Mouse (Mus musculus) hindbrain, embryonic 15.5 days (tissue): ENCODE data around the gene R3hdm2. TPM values are rescaled to one million over a fixed set of nuclear protein-coding genes. Genes with fewer than 3 reads are reported as not detected.

Experiments used
- ATAC-seq: fragments of 200-750 bp; cut with Nextera tagmentation; 2 replicates; pipeline ENCODE4 v1.8.0; 2017; ENCODE audit warnings: low read depth, moderate number of reproducible peaks, moderate TSS enrichment; ENCODE audit not compliant: low FRiP score
- H3K27ac ChIP-seq: fragments of 300-500 bp; sonication (generic); replicated peaks from 2 replicates; pipeline ENCODE4 v1.5.1; 2015; ENCODE audit warnings: mild to moderate bottlenecking, inconsistent platforms
- H3K27me3 ChIP-seq: fragments of 300-500 bp; sonication (generic); 2 replicates; pipeline ENCODE4 v1.6.1; 2015; ENCODE audit warnings: control low read depth, inconsistent platforms
- H3K36me3 ChIP-seq: fragments of 300-500 bp; sonication (generic); 2 replicates; pipeline ENCODE4 v1.6.1; 2015; ENCODE audit warnings: control low read depth, inconsistent platforms
- H3K4me1 ChIP-seq: fragments of 300-500 bp; sonication (generic); replicated peaks from 2 replicates; pipeline ENCODE4 v1.6.1; 2015; ENCODE audit warnings: control low read depth, inconsistent platforms
- H3K4me2 ChIP-seq: fragments of 300-500 bp; sonication (generic); 2 replicates; pipeline ENCODE4 v1.6.1; 2015; ENCODE audit warnings: moderate library complexity, mild to moderate bottlenecking, inconsistent platforms
- H3K4me3 ChIP-seq: fragments of 300-500 bp; sonication (generic); 2 replicates; pipeline ENCODE4 v1.5.1; 2015; ENCODE audit warnings: mild to moderate bottlenecking, inconsistent platforms
- H3K9ac ChIP-seq: fragments of 300-500 bp; sonication (generic); 2 replicates; pipeline ENCODE4 v1.6.1; 2015; ENCODE audit warnings: inconsistent platforms
- H3K9me3 ChIP-seq: fragments of 300-500 bp; sonication (generic); 2 replicates; pipeline ENCODE4 v1.6.1; 2016; ENCODE audit warnings: control low read depth, inconsistent platforms
- WGBS: fragments of 180-500 bp; shearing (Covaris S2); methylation state at CpG from one replicate; pipeline ENCODE4 v1.1.7; 2015; 5-methylcytosine and 5-hydroxymethylcytosine counted together
- polyA plus RNA-seq: library from polyadenylated mRNA; unstranded; fragments of >200 nt; fragmentation: Nextera tagmentation; extraction: Ambion mirVana; gene quantifications from 2 replicates; pipeline ENCODE4 v1.2.1, GENCODE M21; 2015

Gene R3hdm2
- polyA plus RNA-seq, 1 experiment from 2014 or later, result 38.8 TPM

- H3K27ac ChIP-seq, result peak overlapping the region; percentile 82
- H3K4me3 ChIP-seq, result 0 out of 2 replicates have a peak overlapping the region, but pooled peaks have one; percentile 15
- H3K27me3 ChIP-seq, result peaks cover 9% of the 10 kb centered on the region; the same call in 1 of the 2 replicates
- H3K9me3 ChIP-seq, result no peaks in the 10 kb centered on the region
- H3K36me3 ChIP-seq, result no peaks in the 10 kb centered on the region
- 4% methylated on average over 17 of the region's 17 CpGs for WGBS
- H3K4me1 ChIP-seq, result peaks cover 81% of the 10 kb centered on the region
- peak overlapping the region; percentile 95 for H3K4me2 ChIP-seq
- ATAC-seq, result peak; percentile 23
- peak overlapping the region; percentile 25 for H3K9ac ChIP-seq
Measured at GRCm38 (mm10) chr10:127527481-127527880, 147.4 kb downstream of the R3hdm2 start.

DNA sequence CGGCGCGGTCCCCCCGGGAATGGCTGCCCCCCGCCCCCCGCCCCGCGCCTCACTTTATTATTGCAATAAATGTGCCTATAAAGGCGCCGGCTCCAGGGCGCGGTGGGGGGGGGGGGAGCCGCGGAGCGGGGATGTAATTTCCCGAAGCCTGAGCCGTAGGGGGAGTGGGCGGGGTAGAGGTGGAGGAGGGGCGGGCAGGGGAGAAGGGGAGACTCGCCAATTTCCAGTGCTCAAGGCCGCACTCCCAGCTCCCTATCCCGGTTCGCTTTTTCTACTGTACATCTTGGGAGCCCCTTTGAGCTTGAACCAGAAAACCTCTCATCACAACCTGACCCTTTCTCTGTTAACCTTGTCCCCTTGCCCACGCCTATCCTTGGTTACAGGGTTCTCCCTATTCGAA, 150.8 kb downstream of the R3hdm2 start:
- Histone ChIP-seq H3K4me2 (peak overlapping the region; percentile 95), H3K4me1 (peaks cover 89% of the 10 kb centered on the region), H3K9me3 (no peaks in the 10 kb centered on the region), H3K27me3 (peaks cover 9% of the 10 kb centered on the region; the same call in 1 of the 2 replicates), H3K9ac (peak overlapping the region; percentile 48), H3K27ac (peak overlapping the region; percentile 82), H3K4me3 (peak overlapping the region; percentile 68), H3K36me3 (no peaks in the 10 kb centered on the region)
- 3% methylated on average over 25 of the region's 25 CpGs for WGBS
- no peak for ATAC-seq

DNA sequence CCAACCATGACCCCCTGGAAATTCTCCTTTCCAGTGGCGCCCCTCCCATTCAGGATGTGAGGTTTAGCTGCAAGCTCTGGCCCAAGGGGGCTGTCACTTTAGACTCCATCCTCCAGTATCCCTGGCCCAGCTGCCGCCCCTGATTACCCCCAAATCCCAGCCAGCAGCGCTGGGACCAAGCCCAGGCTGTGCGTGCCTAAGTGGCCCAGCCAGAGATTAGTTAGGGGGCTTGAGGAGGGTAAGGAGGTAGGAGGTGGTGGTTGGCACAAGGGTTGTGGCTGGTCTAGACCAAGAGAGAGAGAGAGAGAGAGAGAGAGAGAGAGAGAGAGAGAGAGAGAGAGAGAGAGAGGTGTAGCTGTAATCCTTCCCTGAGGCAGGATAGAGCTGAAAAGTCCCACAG, 151.4 kb downstream of the R3hdm2 start:
- 7% methylated on average over 4 of the region's 4 CpGs for WGBS
- peak overlapping the region; percentile 68 for H3K4me3 ChIP-seq
- H3K36me3 ChIP-seq, result no peaks in the 10 kb centered on the region
- no peaks in the 10 kb centered on the region for H3K9me3 ChIP-seq
- H3K4me1 ChIP-seq, result peaks cover 89% of the 10 kb centered on the region
- peak overlapping the region; percentile 95 for H3K4me2 ChIP-seq
- peak overlapping the region; percentile 48 for H3K9ac ChIP-seq
- peaks cover 9% of the 10 kb centered on the region; the same call in 1 of the 2 replicates for H3K27me3 ChIP-seq
- peak overlapping the region; percentile 82 for H3K27ac ChIP-seq
- no peak for ATAC-seq

DNA sequence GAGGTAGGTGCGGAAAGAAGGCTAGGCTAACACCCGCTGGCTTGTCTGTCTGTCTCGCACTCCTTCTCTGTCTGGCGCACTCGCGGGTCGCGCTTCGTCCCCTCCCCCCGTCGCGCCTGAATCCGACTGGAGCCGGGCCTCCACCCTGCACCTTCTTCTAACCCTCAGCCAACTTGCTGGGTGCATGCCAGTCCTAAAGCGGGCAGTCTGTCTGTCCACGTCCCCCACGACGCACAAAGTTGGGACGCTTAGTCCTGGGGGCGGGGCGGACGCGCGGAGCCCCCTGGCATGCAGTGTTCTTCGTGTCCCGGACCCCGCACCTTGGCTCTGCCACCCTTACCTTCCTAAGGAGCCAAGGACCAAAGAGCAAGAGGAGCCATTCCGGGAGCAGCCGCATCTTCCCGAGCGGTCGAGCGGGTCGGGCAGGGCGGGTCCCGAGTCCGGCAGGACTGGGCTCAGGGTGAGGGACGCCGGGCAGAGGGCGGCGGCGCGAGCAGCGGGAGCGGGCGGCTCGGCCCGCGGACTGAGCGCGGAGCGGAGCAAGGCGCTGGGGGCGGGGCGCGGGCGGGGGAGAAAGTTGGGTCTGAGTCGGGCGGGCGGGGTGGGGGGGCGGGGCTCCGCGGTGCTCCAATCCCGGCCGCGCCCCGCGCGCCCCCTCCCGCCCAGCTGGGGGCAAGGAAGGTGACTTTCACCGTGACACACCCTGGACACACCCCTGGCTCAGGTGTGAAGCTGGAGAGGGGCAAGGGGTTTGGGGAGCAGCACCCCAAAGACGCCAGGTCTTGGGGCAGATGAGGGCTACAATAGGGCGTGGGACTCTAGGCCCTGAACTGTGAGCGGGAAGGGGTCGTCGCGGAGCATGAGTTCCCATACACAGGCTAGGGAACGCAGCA, 154.2 kb downstream of the R3hdm2 start, which contains the start of gene Nxph4:
Gene Nxph4 (minus strand): TSS at position 524 of the 893 bp plus-strand sequence.
- Histone ChIP-seq H3K4me3 (peak within 1 kb of the TSS; percentile 68), H3K9me3 (no peaks in the 10 kb centered on the region), H3K36me3 (peaks cover 6% of the 10 kb centered on the region), H3K27me3 (peaks cover 9% of the 10 kb centered on the region; the same call in 1 of the 2 replicates), H3K4me2 (peak within 1 kb of the TSS; percentile 95), H3K4me1 (peaks cover 74% of the 10 kb centered on the region), H3K9ac (peak within 1 kb of the TSS; percentile 78), H3K27ac (peak within 1 kb of the TSS; percentile 82)
- no peak for ATAC-seq
- WGBS, result under 1% methylated on average over 59 of the region's 78 CpGs

- Histone ChIP-seq H3K27ac (peak overlapping the region; percentile 82), H3K36me3 (peaks cover 13% of the 10 kb centered on the region), H3K9me3 (no peaks in the 10 kb centered on the region), H3K4me2 (peak overlapping the region; percentile 95), H3K9ac (peak overlapping the region; percentile 78), H3K4me1 (peaks cover 68% of the 10 kb centered on the region), H3K4me3 (peak overlapping the region; percentile 68), H3K27me3 (peaks cover 8% of the 10 kb centered on the region; the same call in 1 of the 2 replicates)
- peak; percentile 14; the same call in 1 of the 2 replicates for ATAC-seq
- WGBS, result under 1% methylated on average over 28 of the region's 30 CpGs
Measured at GRCm38 (mm10) chr10:127534929-127535384, 154.8 kb downstream of the R3hdm2 start.

- H3K9ac ChIP-seq, result no peak overlapping the region
- no peaks in the 10 kb centered on the region for H3K27me3 ChIP-seq
- H3K27ac ChIP-seq, result peak overlapping the region; percentile 82
- whole genome bisulfite sequencing, result 6% methylated on average over 8 of the region's 8 CpGs
- peaks cover 51% of the 10 kb centered on the region for H3K4me1 ChIP-seq
- ATAC-seq, result 0 out of 2 replicates have a peak, but pooled peaks have one; percentile 19
- H3K9me3 ChIP-seq, result no peaks in the 10 kb centered on the region
- H3K4me3 ChIP-seq, result no peak overlapping the region
- H3K36me3 ChIP-seq, result peaks cover 24% of the 10 kb centered on the region
- peak overlapping the region; percentile 28 for H3K4me2 ChIP-seq
Measured at GRCm38 (mm10) chr10:127536586-127537314, 156.6 kb downstream of the R3hdm2 start.

GRCm38 (mm10) chr10:127537854-127538583, 157.9 kb downstream of the R3hdm2 start:
- WGBS, result 24% methylated on average over 7 of the region's 7 CpGs
- Histone ChIP-seq H3K4me3 (no peak overlapping the region), H3K9ac (no peak overlapping the region), H3K27ac (peak overlapping the region; percentile 69), H3K27me3 (no peaks in the 10 kb centered on the region), H3K9me3 (no peaks in the 10 kb centered on the region), H3K36me3 (peaks cover 35% of the 10 kb centered on the region), H3K4me1 (peaks cover 48% of the 10 kb centered on the region), H3K4me2 (no peak overlapping the region)
- peak; percentile 27; the same call in 1 of the 2 replicates for ATAC-seq

DNA sequence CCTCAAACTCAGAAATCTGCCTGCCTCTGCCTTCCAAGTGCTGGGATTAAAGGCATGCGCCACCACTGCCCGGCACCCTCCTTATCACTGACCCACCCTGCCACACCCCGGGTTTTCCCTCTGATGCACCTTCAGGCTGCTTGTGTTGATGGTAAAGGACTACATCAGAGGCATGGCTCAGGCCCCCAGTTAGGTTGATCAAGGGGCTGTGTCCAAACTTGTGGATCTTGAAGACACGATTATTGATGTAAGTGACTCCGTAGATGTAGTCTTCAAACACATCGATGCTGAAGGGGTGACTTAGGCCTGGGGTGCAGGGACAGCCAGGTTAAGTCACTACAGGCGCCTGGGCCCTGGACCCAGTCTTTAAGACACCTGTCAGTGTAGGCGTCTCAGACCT, 161.4 kb downstream of the R3hdm2 start:
- no peak overlapping the region for H3K4me2 ChIP-seq
- no peak overlapping the region for H3K4me3 ChIP-seq
- no peak overlapping the region for H3K9ac ChIP-seq
- H3K27me3 ChIP-seq, result no peaks in the 10 kb centered on the region
- H3K27ac ChIP-seq, result no peak overlapping the region
- no peak for ATAC-seq
- H3K9me3 ChIP-seq, result no peaks in the 10 kb centered on the region
- WGBS, result 96% methylated on average over 8 of the region's 8 CpGs
- peaks cover 20% of the 10 kb centered on the region for H3K4me1 ChIP-seq
- peaks cover 68% of the 10 kb centered on the region for H3K36me3 ChIP-seq

DNA sequence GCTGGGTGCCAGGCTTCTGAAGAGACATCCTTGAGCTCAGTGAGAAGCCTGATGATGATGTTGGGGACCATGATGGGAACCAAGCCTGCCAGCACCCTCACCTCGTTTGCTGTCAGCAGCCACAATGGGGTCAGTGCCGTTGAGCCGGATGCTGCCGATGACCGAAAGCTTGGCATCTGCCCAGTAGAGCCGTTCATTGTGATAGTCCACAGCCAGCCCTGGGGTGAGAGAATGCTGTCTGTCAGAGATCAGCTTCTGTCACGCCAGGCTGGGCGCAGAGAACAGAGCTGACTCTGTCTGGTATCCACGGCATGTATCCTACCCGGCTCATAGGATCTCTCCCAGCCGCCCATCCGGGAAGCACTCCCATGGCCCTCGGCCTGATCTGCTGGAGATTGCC, 162.0 kb downstream of the R3hdm2 start:
- Histone ChIP-seq H3K36me3 (peaks cover 73% of the 10 kb centered on the region), H3K27ac (peak overlapping the region; percentile 62), H3K27me3 (no peaks in the 10 kb centered on the region), H3K9ac (no peak overlapping the region), H3K9me3 (no peaks in the 10 kb centered on the region), H3K4me2 (no peak overlapping the region), H3K4me3 (no peak overlapping the region), H3K4me1 (peaks cover 14% of the 10 kb centered on the region)
- WGBS, result 53% methylated on average over 13 of the region's 13 CpGs
- ATAC-seq, result no peak

- H3K27ac ChIP-seq, result peak overlapping the region; percentile 62; the same call in 1 of the 2 replicates
- H3K4me2 ChIP-seq, result no peak overlapping the region
- no peaks in the 10 kb centered on the region for H3K27me3 ChIP-seq
- 30% methylated on average over 6 of the region's 6 CpGs for WGBS
- no peak overlapping the region for H3K9ac ChIP-seq
- peaks cover 10% of the 10 kb centered on the region for H3K4me1 ChIP-seq
- H3K4me3 ChIP-seq, result no peak overlapping the region
- no peaks in the 10 kb centered on the region for H3K9me3 ChIP-seq
- peaks cover 80% of the 10 kb centered on the region for H3K36me3 ChIP-seq
- no peak for ATAC-seq
Measured at GRCm38 (mm10) chr10:127542720-127543119, 162.6 kb downstream of the R3hdm2 start.

DNA sequence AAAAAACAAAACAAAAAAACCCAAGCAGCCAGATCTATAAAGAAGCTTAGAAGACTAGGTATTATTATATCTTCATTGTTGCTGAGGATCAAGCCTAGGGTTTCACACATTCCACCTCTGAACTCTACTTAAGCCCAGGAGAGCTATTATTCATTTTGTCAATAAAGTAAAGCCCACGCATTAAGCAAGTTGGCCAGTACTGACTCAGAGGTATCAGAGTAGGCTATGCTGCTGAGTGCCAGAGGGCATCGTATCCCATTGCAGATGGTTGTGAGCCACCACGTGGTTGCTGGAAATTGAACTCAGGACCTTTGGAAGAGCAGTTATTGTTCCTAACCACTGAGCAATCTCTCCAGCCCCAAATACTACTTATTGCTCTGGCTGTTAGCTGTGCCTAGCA, 163.8 kb downstream of the R3hdm2 start:
- ATAC-seq, result no peak
- Histone ChIP-seq H3K4me3 (no peak overlapping the region), H3K9me3 (no peaks in the 10 kb centered on the region), H3K9ac (no peak overlapping the region), H3K4me2 (no peak overlapping the region), H3K4me1 (peaks cover 8% of the 10 kb centered on the region), H3K27me3 (no peaks in the 10 kb centered on the region), H3K36me3 (peaks cover 87% of the 10 kb centered on the region), H3K27ac (no peak overlapping the region)
- 70% methylated on average over 3 of the region's 3 CpGs for WGBS
